Mouse (Mus musculus): ENCODE measurements at regions not wholly inside any gene's neighbourhood (a gene's known extent, or its start where the extent isn't known, plus 50 kb on each side); places are given as distances from the start of the nearest gene placed in this dataset. TPM values are rescaled to one million over a fixed set of nuclear protein-coding genes. Genes with fewer than 3 reads are reported as not detected.
"Not testable (repeated sequence)": the region's sequence is repeated elsewhere in the genome, so short reads cannot be mapped to it uniquely, and the experiment has no call there.

- DNase-seq (ENCODE audit: low spot score) = no peak
Measured at GRCm38 (mm10) chr9:115775858-115776257, 133.4 kb upstream of the Gadl1 start.

GRCm38 (mm10) chr9:115777097-115777864, 132.0 kb upstream of the Gadl1 start:
- no peak for DNase-seq (ENCODE audit: low spot score)

GRCm38 (mm10) chr9:115778862-115779261, 130.4 kb upstream of the Gadl1 start:
- no peak for DNase-seq (ENCODE audit: low spot score)

- DNase-seq (ENCODE audit: low spot score) = no peak
Measured at GRCm38 (mm10) chr9:115799330-115799729, 109.9 kb upstream of the Gadl1 start.

- DNase-seq (ENCODE audit: low spot score) = no peak
Measured at GRCm38 (mm10) chr9:115800624-115801023, 108.6 kb upstream of the Gadl1 start.

GRCm38 (mm10) chr9:115803071-115803470, 106.2 kb upstream of the Gadl1 start:
- DNase-seq (ENCODE audit: low spot score) = no peak

- DNase-seq (ENCODE audit: low spot score) = no peak
Measured at GRCm38 (mm10) chr9:115805224-115805623, 104.0 kb upstream of the Gadl1 start.

GRCm38 (mm10) chr9:115806018-115806702, 103.1 kb upstream of the Gadl1 start:
- no peak for DNase-seq (ENCODE audit: low spot score)

- no peak for DNase-seq (ENCODE audit: low spot score)
Measured at GRCm38 (mm10) chr9:115840186-115840585, 69.1 kb upstream of the Gadl1 start.

- DNase-seq (ENCODE audit: low spot score) = no peak
Measured at GRCm38 (mm10) chr9:115840791-115841190, 68.5 kb upstream of the Gadl1 start.

- DNase-seq (ENCODE audit: low spot score) = no peak
Measured at GRCm38 (mm10) chr9:115841684-115842083, 67.6 kb upstream of the Gadl1 start.

GRCm38 (mm10) chr9:115844340-115844739, 64.9 kb upstream of the Gadl1 start:
- DNase-seq (ENCODE audit: low spot score) = no peak

- no peak for DNase-seq (ENCODE audit: low spot score)
Measured at GRCm38 (mm10) chr9:115845091-115845490, 64.2 kb upstream of the Gadl1 start.

GRCm38 (mm10) chr9:115847289-115848074, 61.8 kb upstream of the Gadl1 start:
- DNase-seq (ENCODE audit: low spot score) = no peak

GRCm38 (mm10) chr9:115853210-115853842, 55.9 kb upstream of the Gadl1 start:
- DNase-seq (ENCODE audit: low spot score) = not testable (repeated sequence)

- no peak for DNase-seq (ENCODE audit: low spot score)
Measured at GRCm38 (mm10) chr9:115857301-115857700, 52.0 kb upstream of the Gadl1 start.

- DNase-seq (ENCODE audit: low spot score) = no peak
Measured at GRCm38 (mm10) chr9:115858848-115859247, 50.4 kb upstream of the Gadl1 start.

Small RNAs in the stretch of these regions (microRNA-seq; reads per million reads assigned to microRNA genes)
- gene Gm22243 (not detected), gene Gm25510 (not detected), gene Gm26303 (not detected), gene Mir467h (not detected)
